In the genomic region with DNA sequence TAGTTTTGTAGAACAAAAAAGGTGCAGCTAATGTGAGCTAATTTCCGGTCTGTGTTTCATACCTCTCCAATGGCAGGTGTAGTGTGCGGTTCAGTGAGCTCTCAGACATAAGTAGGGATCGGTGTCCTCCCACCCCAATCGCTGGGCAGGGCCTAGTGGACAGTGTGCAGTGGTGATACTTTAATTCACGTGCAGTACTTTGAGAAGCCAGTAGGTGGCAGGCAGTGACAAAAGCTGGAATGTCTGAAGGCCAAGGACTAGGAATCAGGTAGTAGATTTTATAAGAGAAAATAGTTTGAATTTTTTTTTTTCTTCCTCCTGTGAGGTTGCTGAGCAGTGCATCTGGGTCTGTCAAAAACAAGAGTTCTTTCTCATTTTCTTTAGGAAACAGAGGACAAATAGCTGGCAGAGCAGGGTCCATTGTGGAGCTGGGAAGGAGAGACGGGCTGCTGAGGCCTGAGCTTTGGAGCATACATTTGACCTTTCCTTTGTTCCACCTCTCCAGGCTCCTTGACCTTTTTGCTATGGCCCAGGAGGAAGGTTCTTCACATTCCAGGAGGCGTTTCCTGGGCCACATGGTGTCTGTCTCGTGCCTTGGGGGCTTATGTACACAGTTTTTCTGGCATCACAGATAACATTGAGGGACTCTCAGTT, we compare ENCODE assay signal across 8 mouse cellular contexts. TPM values are rescaled to one million over a fixed set of nuclear protein-coding genes. Genes with fewer than 3 reads are reported as not detected.
DNase-seq lines count a peak whose midpoint lies in the region; ATAC-seq lines count a peak whose summit lies in the region.

No protein-coding gene starts in this region.

- intact Hi-C loops in left cerebral cortex, postnatal 4 days (cut with DNase I), result loop anchor here (5.0 kb wide), 2 partner anchors 36 to 126 kb away; no protein-coding TSS in a partner anchor

- H3K4me2 ChIP-seq in midbrain, embryonic 12.5 days (replicated peaks), result no peak overlapping the region

- H3K36me3 ChIP-seq in embryonic facial prominence, embryonic 10.5 days (replicated peaks), result no peaks in the 10 kb centered on the region
- no peaks in the 10 kb centered on the region for H3K36me3 ChIP-seq in midbrain, embryonic 12.5 days

- no peaks in the 10 kb centered on the region for H3K9me3 ChIP-seq in embryonic facial prominence, embryonic 10.5 days
- H3K9me3 ChIP-seq in midbrain, embryonic 12.5 days, result no peaks in the 10 kb centered on the region

- no peak overlapping the region for H3K9ac ChIP-seq in midbrain, embryonic 12.5 days (replicated peaks)

- peak; percentile 75 for ATAC-seq in midbrain, embryonic 12.5 days (ENCODE audit: low FRiP score, low read depth)

- DNase-seq in B cell, adult 2 months, result peak; percentile 64 to 67
- peak; percentile 33 for DNase-seq in adrenal gland, adult 8-10 months
- peak; percentile 85 for DNase-seq in embryonic facial prominence, embryonic 10.5 days (ENCODE audit: low spot score)
- peak; percentile 67 to 88 for DNase-seq in heart, adult 18-20 months
- DNase-seq in kidney, adult 18-20 months, result peak; percentile 70
- peak; percentile 55 for DNase-seq in left cerebral cortex, postnatal 4 days
- peak; percentile 32 to 63 for DNase-seq in spleen, postnatal 10 days (ENCODE audit: low spot score in 2 of 2)

- H3K4me3 ChIP-seq in embryonic facial prominence, embryonic 10.5 days, result no peak overlapping the region
- H3K4me3 ChIP-seq in midbrain, embryonic 12.5 days, result no peak overlapping the region

- 12% methylated on average over 8 of the region's 8 CpGs for WGBS in embryonic facial prominence, embryonic 10.5 days
- 9% methylated on average over 8 of the region's 8 CpGs for WGBS in midbrain, embryonic 12.5 days

- peak overlapping the region; percentile 95 for H3K27ac ChIP-seq in embryonic facial prominence, embryonic 10.5 days (replicated peaks)
- no peak overlapping the region for H3K27ac ChIP-seq in midbrain, embryonic 12.5 days (replicated peaks)

- H3K4me1 ChIP-seq in embryonic facial prominence, embryonic 10.5 days, result peaks cover 50% of the 10 kb centered on the region
- H3K4me1 ChIP-seq in midbrain, embryonic 12.5 days, result peaks cover 30% of the 10 kb centered on the region

- peaks cover 11% of the 10 kb centered on the region for H3K27me3 ChIP-seq in embryonic facial prominence, embryonic 10.5 days (replicated peaks; ENCODE audit: low read depth, poor library complexity, severe bottlenecking)
- H3K27me3 ChIP-seq in midbrain, embryonic 12.5 days, result no peaks in the 10 kb centered on the region

RNA-seq across cellular contexts. Expression of gene 5330417H12Rik, which starts 36.4 kb away (rescaled TPM):
- not detected for total RNA-seq in adrenal gland, adult 8-10 months (2022)
- polyA plus RNA-seq in embryonic facial prominence, embryonic 10.5 days (2016; fragmentation: Nextera tagmentation; extraction: Ambion mirVana), result not detected in 2 replicates
- total RNA-seq in heart, adult 18-20 months (2021), result not detected
- total RNA-seq in left cerebral cortex, postnatal 4 days (2021), result not detected
- polyA plus RNA-seq in midbrain, embryonic 12.5 days (2016; fragmentation: Nextera tagmentation; extraction: Ambion mirVana), result not detected in 2 replicates

Comparison
In these comparisons a context has a peak if more than half of its experiments do, and no peak if none do; other contexts are left out.
1. DNase-seq: peak in every context shown above with its lines; median percentile 85 in embryonic facial prominence, embryonic 10.5 days; 78 in heart, adult 18-20 months; 70 in kidney, adult 18-20 months; 66 in B cell, adult 2 months; 55 in left cerebral cortex, postnatal 4 days; 48 in spleen, postnatal 10 days; 33 in adrenal gland, adult 8-10 months.